In genomic region chr11:88328813-88329595, GRCm38 (mm10) we compare ENCODE assay signal across 18 mouse cellular contexts. TPM values are rescaled to one million over a fixed set of nuclear protein-coding genes. Genes with fewer than 3 reads are reported as not detected.
A peak's percentile ranks its signal among the peaks of the same experiment; 100 is the strongest.
DNase-seq lines count a peak whose midpoint lies in the region; ATAC-seq and TF ChIP-seq lines count a peak whose summit lies in the region.
"Had no signal": no experiment of that assay in that cellular context is flagged by ENCODE, and none has a peak within 500 bp of the region (broad histone marks: within the 10 kb centered on the region; RNA-seq: fewer than 3 reads in every experiment).

No protein-coding gene starts in this region.

- WGBS in forebrain, embryonic 13.5 days = 61% methylated on average over 17 of the region's 17 CpGs
- 93% methylated on average over 17 of the region's 17 CpGs for WGBS in forebrain, embryonic 10.5 days
- WGBS in lung, postnatal 0 days = 69% methylated on average over 17 of the region's 17 CpGs
- WGBS in hindbrain, embryonic 15.5 days = 66% methylated on average over 17 of the region's 17 CpGs

- DNase-seq in forebrain, embryonic 10.5 days (ENCODE audit: extremely low spot score, low spot score) = no peak
- DNase-seq in lung, postnatal 0 days (ENCODE audit: low spot score) = peak; percentile 35
- no peak for DNase-seq in lung, postnatal 36 days
- peak; percentile 86 for DNase-seq in NIH3T3 (ENCODE audit: low read depth)
- DNase-seq in thymus, postnatal 36 days = no peak
- no peak for DNase-seq in gastrocnemius, postnatal 36 days
- DNase-seq: embryo, embryonic 11 days; heart, postnatal 14 days; kidney, adult 8-10 months; layer of hippocampus, adult 9-11 months; lung, postnatal 10 days; thymus, postnatal 4 days had no signal

- H3K9ac ChIP-seq in forebrain, embryonic 13.5 days = no peak overlapping the region
- H3K9ac ChIP-seq in lung, postnatal 0 days (replicated peaks; ENCODE audit: low read depth) = no peak overlapping the region
- H3K9ac ChIP-seq in hindbrain, embryonic 15.5 days = no peak overlapping the region
- H3K9ac ChIP-seq: limb, embryonic 12.5 days had no signal

- no peak overlapping the region for H3K4me2 ChIP-seq in forebrain, embryonic 13.5 days
- H3K4me2 ChIP-seq in lung, postnatal 0 days (replicated peaks; ENCODE audit: low read depth, low read length) = no peak overlapping the region
- no peak overlapping the region for H3K4me2 ChIP-seq in hindbrain, embryonic 15.5 days
- H3K4me2 ChIP-seq: limb, embryonic 12.5 days had no signal

- H3K27ac ChIP-seq in forebrain, embryonic 13.5 days = peak overlapping the region; percentile 61; the same call in 1 of the 2 replicates
- no peak overlapping the region for H3K27ac ChIP-seq in forebrain, embryonic 10.5 days
- H3K27ac ChIP-seq in lung, postnatal 0 days (ENCODE audit: low read length) = no peak overlapping the region
- H3K27ac ChIP-seq in hindbrain, embryonic 15.5 days (replicated peaks) = peak overlapping the region; percentile 9; the same call in 1 of the 2 replicates
- H3K27ac ChIP-seq: limb, embryonic 12.5 days had no signal

- TF ChIP-seq CTCF in lung, postnatal 0 days (IDR thresholded peaks at IDR 0.05) = no peak

- intact Hi-C loops in gastrocnemius, postnatal 36 days (cut with DNase I) = no loop called here

- H3K36me3 ChIP-seq in forebrain, embryonic 13.5 days (ENCODE audit: poor library complexity, severe bottlenecking) = no peaks in the 10 kb centered on the region
- no peaks in the 10 kb centered on the region for H3K36me3 ChIP-seq in forebrain, embryonic 10.5 days (replicated peaks)
- H3K36me3 ChIP-seq in lung, postnatal 0 days (ENCODE audit: insufficient read depth, low read length) = no peaks in the 10 kb centered on the region
- no peaks in the 10 kb centered on the region for H3K36me3 ChIP-seq in hindbrain, embryonic 15.5 days
- H3K36me3 ChIP-seq: limb, embryonic 12.5 days had no signal

- peaks cover 45% of the 10 kb centered on the region for H3K4me1 ChIP-seq in forebrain, embryonic 13.5 days
- H3K4me1 ChIP-seq in forebrain, embryonic 10.5 days = peaks cover 28% of the 10 kb centered on the region
- H3K4me1 ChIP-seq in lung, postnatal 0 days (ENCODE audit: insufficient read depth, low read depth, low read length) = no peaks in the 10 kb centered on the region
- peaks cover 38% of the 10 kb centered on the region for H3K4me1 ChIP-seq in hindbrain, embryonic 15.5 days (replicated peaks)

- no peaks in the 10 kb centered on the region for H3K9me3 ChIP-seq in forebrain, embryonic 13.5 days (replicated peaks)
- no peaks in the 10 kb centered on the region for H3K9me3 ChIP-seq in forebrain, embryonic 10.5 days
- no peaks in the 10 kb centered on the region for H3K9me3 ChIP-seq in lung, postnatal 0 days (ENCODE audit: low read length)
- no peaks in the 10 kb centered on the region for H3K9me3 ChIP-seq in hindbrain, embryonic 15.5 days
- H3K9me3 ChIP-seq: limb, embryonic 12.5 days had no signal

- no peak for TF ChIP-seq EP300 in lung, postnatal 0 days (IDR thresholded peaks at IDR 0.05)

- H3K27me3 ChIP-seq in forebrain, embryonic 13.5 days = no peaks in the 10 kb centered on the region
- 0 out of 2 replicates have a peak, but pooled peaks cover 7% of the 10 kb centered on the region for H3K27me3 ChIP-seq in forebrain, embryonic 10.5 days (ENCODE audit: poor library complexity, severe bottlenecking)
- H3K27me3 ChIP-seq in lung, postnatal 0 days (replicated peaks; ENCODE audit: insufficient read depth, low read length) = no peaks in the 10 kb centered on the region
- H3K27me3 ChIP-seq in hindbrain, embryonic 15.5 days = no peaks in the 10 kb centered on the region

- H3K4me3 ChIP-seq in forebrain, embryonic 13.5 days = no peak overlapping the region
- H3K4me3 ChIP-seq in forebrain, embryonic 10.5 days = no peak overlapping the region
- no peak overlapping the region for H3K4me3 ChIP-seq in lung, postnatal 0 days (ENCODE audit: low read depth, low read length)
- H3K4me3 ChIP-seq in hindbrain, embryonic 15.5 days = no peak overlapping the region
- H3K4me3 ChIP-seq: limb, embryonic 12.5 days had no signal

- peak; percentile 71 for ATAC-seq in forebrain, embryonic 13.5 days
- ATAC-seq in lung, postnatal 0 days = no peak
- no peak for ATAC-seq in hindbrain, embryonic 15.5 days (ENCODE audit: low FRiP score, low read depth)

RNA-seq across cellular contexts. Expression of gene Ccdc182, which starts 35.1 kb away (rescaled TPM):
- 0.32 and 0.39 TPM in 2 replicates for polyA plus RNA-seq in forebrain, embryonic 13.5 days (2015; fragmentation: Nextera tagmentation; extraction: Ambion mirVana)
- 0.17 and 0.73 TPM in 2 replicates for polyA plus RNA-seq in forebrain, embryonic 10.5 days (2016; fragmentation: Nextera tagmentation; extraction: Ambion mirVana)
- polyA plus RNA-seq in lung, postnatal 0 days (2015; fragmentation: Nextera tagmentation; extraction: Ambion mirVana) = not detected in 2 replicates
- 0.17 and 0.29 TPM in 2 replicates for polyA plus RNA-seq in hindbrain, embryonic 15.5 days (2015; fragmentation: Nextera tagmentation; extraction: Ambion mirVana)
- not detected for total RNA-seq in gastrocnemius, postnatal 36 days (2021)
- total RNA-seq: adrenal gland, adult 18-20 months; granulocyte monocyte progenitor cell, adult 5-6 weeks; heart, postnatal 14 days; monocyte, adult 5-6 weeks had no signal

Comparison
In these comparisons a context has a peak if more than half of its experiments do, and no peak if none do; other contexts are left out.
1. H3K27ac ChIP-seq: peak in forebrain, embryonic 13.5 days (single experiment) and hindbrain, embryonic 15.5 days (single experiment); none in forebrain, embryonic 10.5 days (single experiment) and lung, postnatal 0 days (single experiment).
2. DNase-seq: peak in lung, postnatal 0 days (single experiment) and NIH3T3 (single experiment); none in forebrain, embryonic 10.5 days (single experiment), lung, postnatal 36 days (single experiment), thymus, postnatal 36 days (0 of 2) and gastrocnemius, postnatal 36 days (0 of 2).